Mouse (Mus musculus): ENCODE data around the gene Anpep.

GRCm38 (mm10) chr7:79819515-79819914 lies 41.3 kb downstream of the Anpep start:
- TF ChIP-seq CTCF (IDR thresholded peaks at IDR 0.05 in 2 of 3, conservative IDR thresholded peaks at IDR 0.05 in 1 of 3; ENCODE audit: control insufficient read depth in 1 of 3, insufficient read depth in 1 of 3, low read depth in 2 of 3, low read length in 3 of 3, poor library complexity in 1 of 3, severe bottlenecking in 1 of 3) (no peak), POLR2AphosphoS2 (IDR thresholded peaks at IDR 0.05; ENCODE audit: low read length) (no peak), POLR2A (IDR thresholded peaks at IDR 0.05; ENCODE audit: control insufficient read depth in 1 of 2, insufficient read depth in 1 of 2, low read depth in 1 of 2, low read length in 2 of 2, poor library complexity in 1 of 2) (no peak), EP300 (IDR thresholded peaks at IDR 0.05; ENCODE audit: low read depth in 1 of 2, low read length in 2 of 2) (peak; percentile 25 to 59; a peak in 3 of 4 replicates), ZC3H11A (IDR thresholded peaks at IDR 0.05; ENCODE audit: low read depth, low read length) (no peak), ZKSCAN1 (IDR thresholded peaks at IDR 0.05; ENCODE audit: low read depth, low read length) (no peak), MAX (IDR thresholded peaks at IDR 0.05; ENCODE audit: low read length) (no peak), ZNF384 (IDR thresholded peaks at IDR 0.05; ENCODE audit: low read depth, low read length) (peak; percentile 68), MYB (IDR thresholded peaks at IDR 0.05; ENCODE audit: low read depth, low read length) (no peak), USF2 (IDR thresholded peaks at IDR 0.05; ENCODE audit: borderline replicate concordance in 1 of 2, insufficient read depth in 1 of 2, low read depth in 1 of 2, low read length in 2 of 2) (no peak), E2F4 (IDR thresholded peaks at IDR 0.05; ENCODE audit: borderline replicate concordance, low read depth, low read length) (no peak)
